Mouse (Mus musculus) telencephalon, adult 2 months (tissue): ENCODE results near the gene Ttll11.

Source experiments
- DNase-seq: peaks from one replicate; pipeline ENCODE4 v3.0.0-alpha.2; 2011; ENCODE audit warnings: low read depth, low spot score

Gene Ttll11

GRCm38 (mm10) chr2:35852971-35853370 lies 126.7 kb downstream of the Ttll11 start:
- no peak for DNase-seq

- DNase-seq = no peak
These were observed 127.6 kb downstream of the Ttll11 start for GRCm38 (mm10) chr2:35852164-35852509.

- no peak for DNase-seq
These were observed 128.1 kb downstream of the Ttll11 start for GRCm38 (mm10) chr2:35851420-35852163.

GRCm38 (mm10) chr2:35849632-35850230 lies 130.0 kb downstream of the Ttll11 start:
- no peak for DNase-seq

- DNase-seq = peak; percentile 79
These were observed 133.9 kb downstream of the Ttll11 start for GRCm38 (mm10) chr2:35845611-35846504.

- DNase-seq = no peak
These were observed 135.6 kb downstream of the Ttll11 start for GRCm38 (mm10) chr2:35843896-35844690.

- DNase-seq = no peak
These were observed 136.8 kb downstream of the Ttll11 start for GRCm38 (mm10) chr2:35842780-35843474.

GRCm38 (mm10) chr2:35841841-35842420 lies 137.8 kb downstream of the Ttll11 start:
- DNase-seq = no peak

GRCm38 (mm10) chr2:35840956-35841816 lies 138.5 kb downstream of the Ttll11 start:
- no peak for DNase-seq

GRCm38 (mm10) chr2:35838751-35839479 lies 140.8 kb downstream of the Ttll11 start:
- DNase-seq = no peak

- DNase-seq = no peak
These were observed 145.4 kb downstream of the Ttll11 start for GRCm38 (mm10) chr2:35834198-35834913.

GRCm38 (mm10) chr2:35833546-35833945 lies 146.2 kb downstream of the Ttll11 start:
- no peak for DNase-seq

GRCm38 (mm10) chr2:35832742-35833425 lies 146.8 kb downstream of the Ttll11 start:
- no peak for DNase-seq

- DNase-seq = no peak
These were observed 147.7 kb downstream of the Ttll11 start for GRCm38 (mm10) chr2:35831904-35832581.

- no peak for DNase-seq
These were observed 148.5 kb downstream of the Ttll11 start for GRCm38 (mm10) chr2:35830966-35831903.

- no peak for DNase-seq
These were observed 150.6 kb downstream of the Ttll11 start for GRCm38 (mm10) chr2:35829136-35829535.
